Mouse (Mus musculus): ENCODE measurements around the gene Rassf5. TPM values are rescaled to one million over a fixed set of nuclear protein-coding genes. Genes with fewer than 3 reads are reported as not detected.
A peak's percentile ranks its signal among the peaks of the same experiment; 100 is the strongest.

Rassf5 gene
- polyA plus RNA-seq, 1 experiment from 2014 or later, result 7.9 TPM

DNA sequence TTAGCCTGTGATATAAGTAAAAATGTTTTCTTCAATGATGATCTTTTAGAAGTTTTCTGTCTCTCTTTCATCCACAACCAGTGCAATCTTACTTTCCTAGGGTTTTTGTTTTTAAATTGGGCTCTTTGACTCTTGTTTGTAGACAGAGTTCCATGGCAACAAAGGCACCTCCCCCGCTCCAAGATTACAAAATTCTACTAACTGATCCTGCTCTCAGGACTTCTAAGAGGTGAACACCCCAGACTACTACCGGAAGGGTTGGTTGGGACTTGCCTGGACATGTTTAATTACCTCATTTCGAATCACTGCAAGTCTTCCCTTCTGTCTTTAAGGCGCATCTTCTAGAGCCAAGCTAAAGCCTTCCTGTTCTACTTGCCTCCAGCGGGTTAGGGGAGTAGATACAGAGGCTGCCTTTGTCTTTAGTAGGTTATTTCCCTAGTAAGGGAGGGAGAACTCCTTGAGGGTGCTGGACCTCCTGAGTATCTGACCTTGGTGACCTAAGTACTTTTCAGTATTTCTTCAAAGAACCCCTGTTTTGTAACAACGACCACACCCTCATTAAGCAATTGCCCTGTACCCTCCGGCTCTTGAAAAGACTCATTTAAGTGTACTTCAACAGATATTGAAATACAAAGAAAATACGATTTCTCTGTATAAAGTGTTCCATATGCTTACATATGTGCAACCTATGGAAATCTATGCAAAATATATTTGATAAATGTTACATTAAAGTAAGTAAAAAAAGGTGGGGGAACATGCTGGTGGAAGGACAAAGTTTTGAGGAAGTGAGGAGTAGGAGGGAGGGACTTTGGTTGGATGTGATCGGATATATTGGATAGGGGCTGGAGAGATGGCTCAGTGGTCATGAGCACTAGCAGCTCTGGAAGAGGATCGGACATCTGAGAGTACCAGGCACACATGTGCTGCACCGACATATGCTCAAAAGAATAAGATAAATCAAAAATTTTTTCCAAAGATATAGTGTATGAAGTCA, 105.7 kb downstream of the Rassf5 start:
- WGBS, result 61% methylated on average over 11 of the region's 11 CpGs
- Histone ChIP-seq H3K27ac (replicated peaks) (peak overlapping the region; percentile 86), H3K36me3 (ENCODE audit: control insufficient read depth, insufficient read depth, low read length) (no peaks in the 10 kb centered on the region), H3K4me3 (ENCODE audit: low read depth, low read length) (peak overlapping the region; percentile 73), H3K9ac (ENCODE audit: low read length) (no peak overlapping the region), H3K4me1 (replicated peaks; ENCODE audit: control insufficient read depth, insufficient read depth) (0 out of 2 replicates have a peak, but pooled peaks cover 2% of the 10 kb centered on the region), H3K4me2 (replicated peaks; ENCODE audit: low read depth) (peak overlapping the region; percentile 95), H3K27me3 (ENCODE audit: control insufficient read depth, insufficient read depth, low read length) (no peaks in the 10 kb centered on the region), H3K9me3 (ENCODE audit: control insufficient read depth, low read length) (no peaks in the 10 kb centered on the region)
- DNase-seq (ENCODE audit: low spot score) (no peak), ATAC-seq (ENCODE audit: low FRiP score, low TSS enrichment) (no peak; the same call in 1 of the 2 replicates)
- no peak for TF ChIP-seq EP300 (optimal IDR thresholded peaks at IDR 0.05)
- TF ChIP-seq CTCF (IDR thresholded peaks at IDR 0.05; ENCODE audit: low read depth), result no peak

GRCm38 (mm10) chr1:131138191-131139016, 106.7 kb downstream of the Rassf5 start, which contains the start of gene Dyrk3:
Gene Dyrk3, minus strand, starts transcription at chr1:131138340.
- DNase-seq (ENCODE audit: low spot score), result peak; percentile 94
- Histone ChIP-seq H3K9me3 (ENCODE audit: control insufficient read depth, low read length) (no peaks in the 10 kb centered on the region), H3K36me3 (ENCODE audit: control insufficient read depth, insufficient read depth, low read length) (no peaks in the 10 kb centered on the region), H3K27ac (replicated peaks) (peak within 1 kb of the TSS; percentile 86), H3K4me3 (ENCODE audit: low read depth, low read length) (peak within 1 kb of the TSS; percentile 73), H3K4me2 (replicated peaks; ENCODE audit: low read depth) (peak within 1 kb of the TSS; percentile 95), H3K9ac (ENCODE audit: low read length) (peak within 1 kb of the TSS; percentile 64), H3K4me1 (replicated peaks; ENCODE audit: control insufficient read depth, insufficient read depth) (0 out of 2 replicates have a peak, but pooled peaks cover 2% of the 10 kb centered on the region), H3K27me3 (ENCODE audit: control insufficient read depth, insufficient read depth, low read length) (no peaks in the 10 kb centered on the region)
- TF ChIP-seq EP300 (optimal IDR thresholded peaks at IDR 0.05) (no peak), CTCF (IDR thresholded peaks at IDR 0.05; ENCODE audit: low read depth) (peak; percentile 71)
- WGBS, result 2% methylated on average over 49 of the region's 49 CpGs
- ATAC-seq (ENCODE audit: low FRiP score, low TSS enrichment), result peak; percentile 96

DNA sequence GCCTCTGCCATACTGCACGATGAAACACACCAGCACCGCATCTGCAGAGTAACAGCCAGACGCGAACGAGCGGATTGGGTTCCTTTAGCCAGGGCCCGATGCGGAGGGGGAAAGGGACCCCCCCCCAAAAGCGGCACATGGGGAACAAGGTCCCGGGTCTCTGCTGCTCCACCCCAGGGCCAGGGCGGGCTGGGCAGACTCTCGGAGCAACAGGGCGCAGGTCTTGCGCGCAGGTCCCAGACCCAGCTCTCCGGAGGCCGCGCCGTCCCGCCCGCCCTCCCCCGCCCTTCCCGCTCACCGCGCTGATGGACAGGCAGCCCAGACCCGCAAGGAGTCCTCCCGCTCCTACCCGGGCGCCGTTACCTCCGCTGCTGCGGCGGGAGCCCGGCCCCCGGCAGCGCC, 107.3 kb downstream of the Rassf5 start:
- H3K4me1 ChIP-seq (replicated peaks; ENCODE audit: control insufficient read depth, insufficient read depth), result 0 out of 2 replicates have a peak, but pooled peaks cover 2% of the 10 kb centered on the region
- peak overlapping the region; percentile 73 for H3K4me3 ChIP-seq (ENCODE audit: low read depth, low read length)
- H3K27ac ChIP-seq (replicated peaks), result no peak overlapping the region
- DNase-seq (ENCODE audit: low spot score), result no peak
- no peak for TF ChIP-seq EP300 (optimal IDR thresholded peaks at IDR 0.05)
- TF ChIP-seq CTCF (IDR thresholded peaks at IDR 0.05; ENCODE audit: low read depth), result no peak
- ATAC-seq (ENCODE audit: low FRiP score, low TSS enrichment), result peak; percentile 76
- no peaks in the 10 kb centered on the region for H3K36me3 ChIP-seq (ENCODE audit: control insufficient read depth, insufficient read depth, low read length)
- H3K9me3 ChIP-seq (ENCODE audit: control insufficient read depth, low read length), result no peaks in the 10 kb centered on the region
- peak overlapping the region; percentile 64 for H3K9ac ChIP-seq (ENCODE audit: low read length)
- peak overlapping the region; percentile 95 for H3K4me2 ChIP-seq (replicated peaks; ENCODE audit: low read depth)
- under 1% methylated on average over 32 of the region's 36 CpGs for WGBS
- H3K27me3 ChIP-seq (ENCODE audit: control insufficient read depth, insufficient read depth, low read length), result no peaks in the 10 kb centered on the region

- no peak for DNase-seq (ENCODE audit: low spot score)
- no peaks in the 10 kb centered on the region for H3K9me3 ChIP-seq (ENCODE audit: control insufficient read depth, low read length)
- 0 out of 2 replicates have a peak, but pooled peaks cover 2% of the 10 kb centered on the region for H3K4me1 ChIP-seq (replicated peaks; ENCODE audit: control insufficient read depth, insufficient read depth)
- H3K4me2 ChIP-seq (replicated peaks; ENCODE audit: low read depth), result no peak overlapping the region
- no peak overlapping the region for H3K4me3 ChIP-seq (ENCODE audit: low read depth, low read length)
- no peak for ATAC-seq (ENCODE audit: low FRiP score, low TSS enrichment)
- H3K27me3 ChIP-seq (ENCODE audit: control insufficient read depth, insufficient read depth, low read length), result no peaks in the 10 kb centered on the region
- H3K9ac ChIP-seq (ENCODE audit: low read length), result no peak overlapping the region
- no peak overlapping the region for H3K27ac ChIP-seq (replicated peaks)
- 29% methylated on average over 5 of the region's 5 CpGs for WGBS
- H3K36me3 ChIP-seq (ENCODE audit: control insufficient read depth, insufficient read depth, low read length), result no peaks in the 10 kb centered on the region
- TF ChIP-seq EP300 (optimal IDR thresholded peaks at IDR 0.05) (no peak), CTCF (IDR thresholded peaks at IDR 0.05; ENCODE audit: low read depth) (no peak)
These were observed 107.9 kb downstream of the Rassf5 start for GRCm38 (mm10) chr1:131137111-131137510.

GRCm38 (mm10) chr1:131135960-131136629, 109.0 kb downstream of the Rassf5 start:
- TF ChIP-seq CTCF (IDR thresholded peaks at IDR 0.05; ENCODE audit: low read depth) (no peak), EP300 (optimal IDR thresholded peaks at IDR 0.05) (no peak)
- WGBS, result 72% methylated on average over 10 of the region's 10 CpGs
- ATAC-seq (ENCODE audit: low FRiP score, low TSS enrichment), result no peak
- Histone ChIP-seq H3K4me1 (replicated peaks; ENCODE audit: control insufficient read depth, insufficient read depth) (0 out of 2 replicates have a peak, but pooled peaks cover 2% of the 10 kb centered on the region), H3K27me3 (ENCODE audit: control insufficient read depth, insufficient read depth, low read length) (no peaks in the 10 kb centered on the region), H3K36me3 (ENCODE audit: control insufficient read depth, insufficient read depth, low read length) (no peaks in the 10 kb centered on the region), H3K4me3 (ENCODE audit: low read depth, low read length) (no peak overlapping the region), H3K4me2 (replicated peaks; ENCODE audit: low read depth) (no peak overlapping the region), H3K9ac (ENCODE audit: low read length) (no peak overlapping the region), H3K27ac (replicated peaks) (no peak overlapping the region), H3K9me3 (ENCODE audit: control insufficient read depth, low read length) (no peaks in the 10 kb centered on the region)
- DNase-seq (ENCODE audit: low spot score), result no peak
